Mouse (Mus musculus) liver, embryonic 15.5 days (tissue): ENCODE results near the gene Il17c. TPM values are rescaled to one million over a fixed set of nuclear protein-coding genes. Genes with fewer than 3 reads are reported as not detected.

ENCODE experiments used
- microRNA-seq: library from miRNA; unstranded; fragments of <30 nt; microRNA quantifications from one replicate; pipeline ENCODE4, GENCODE M21; 2016
- polyA plus RNA-seq: library from polyadenylated mRNA; unstranded; fragments of >200 nt; fragmentation: Nextera tagmentation; extraction: Ambion mirVana; gene quantifications from 2 replicates; pipeline ENCODE4 v1.2.1, GENCODE M21; 2015

The Il17c gene
- polyA plus RNA-seq, 1 experiment from 2014 or later = not detected

Small RNAs within 50 kb of the gene (microRNA-seq; reads per million reads assigned to microRNA genes)
- not detected for gene Gm24366

Other genes with a start within 250 kb of the Il17c start
- 12.0 and 14.9 TPM in 2 replicates for gene Zfpm1, start 139.9 kb upstream of the Il17c start, polyA plus RNA-seq
- gene Trhr2, start 61.3 kb upstream of the Il17c start, polyA plus RNA-seq = not detected in 2 replicates
- gene Zc3h18, start 45.4 kb upstream of the Il17c start, polyA plus RNA-seq = 23.1 and 25.6 TPM in 2 replicates
- 196 TPM in 2 replicates for gene Cyba, start 10.9 kb downstream of the Il17c start, polyA plus RNA-seq
- 24.3 and 25.1 TPM in 2 replicates for gene Mvd, start 21.4 kb downstream of the Il17c start, polyA plus RNA-seq
- 0.38 and 0.64 TPM in 2 replicates for gene Snai3, start 38.7 kb downstream of the Il17c start, polyA plus RNA-seq
- gene Rnf166, start 54.0 kb downstream of the Il17c start, polyA plus RNA-seq = 11.5 and 15.1 TPM in 2 replicates
- 12.4 and 13.1 TPM in 2 replicates for gene Ctu2, start 54.1 kb downstream of the Il17c start, polyA plus RNA-seq
- 12.4 and 17.4 TPM in 2 replicates for gene Piezo1, start 129.3 kb downstream of the Il17c start, polyA plus RNA-seq
- 45.9 and 46.0 TPM in 2 replicates for gene Cdt1, start 146.0 kb downstream of the Il17c start, polyA plus RNA-seq
- 187 and 214 TPM in 2 replicates for gene Aprt, start 154.9 kb downstream of the Il17c start, polyA plus RNA-seq
- gene Galns, start 189.4 kb downstream of the Il17c start, polyA plus RNA-seq = 8.2 and 8.8 TPM in 2 replicates
- 24.2 and 33.1 TPM in 2 replicates for gene Trappc2l, start 189.6 kb downstream of the Il17c start, polyA plus RNA-seq
- gene Pabpn1l, start 200.7 kb downstream of the Il17c start, polyA plus RNA-seq = not detected in 2 replicates